Mouse (Mus musculus) mouse trophoblast stem cell (cell line): ENCODE measurements around the gene Tmbim4.

Experiments used
- in situ Hi-C, 2 experiments: fragments of 300-500 bp; cut with MseI, MboI; formaldehyde crosslinking; loops; 2 replicates in 1 of 2; 3 replicates in 1 of 2; pipeline ENCODE4 v1.15.1; 2025

Tmbim4 gene

GRCm38 (mm10) chr10:120201131-120201921 lies at the start of gene Tmbim4:
Tmbim4 (plus strand) TSS chr10:120201590.
- in situ Hi-C loops: no loop called here

- in situ Hi-C loops: no loop called here
Observed at GRCm38 (mm10) chr10:120151672-120152071, 49.7 kb upstream of the Tmbim4 start.

- in situ Hi-C loops: no loop called here
Observed at GRCm38 (mm10) chr10:120153911-120154310, 47.5 kb upstream of the Tmbim4 start.

- in situ Hi-C loops: no loop called here
Observed at GRCm38 (mm10) chr10:120160533-120160932, 40.9 kb upstream of the Tmbim4 start.

GRCm38 (mm10) chr10:120162840-120163239 lies 38.5 kb upstream of the Tmbim4 start:
- in situ Hi-C loops: no loop called here

- in situ Hi-C loops: no loop called here
Observed at GRCm38 (mm10) chr10:120163490-120163889, 37.9 kb upstream of the Tmbim4 start.

GRCm38 (mm10) chr10:120164931-120165792 lies 36.2 kb upstream of the Tmbim4 start:
- in situ Hi-C loops: no loop called here

- in situ Hi-C loops: no loop called here
Observed at GRCm38 (mm10) chr10:120165793-120166503, 35.4 kb upstream of the Tmbim4 start.

GRCm38 (mm10) chr10:120168070-120168469 lies 33.3 kb upstream of the Tmbim4 start:
- in situ Hi-C loops: no loop called here

- in situ Hi-C loops: no loop called here
Observed at GRCm38 (mm10) chr10:120169064-120169463, 32.3 kb upstream of the Tmbim4 start.

- in situ Hi-C loops: no loop called here
Observed at GRCm38 (mm10) chr10:120169841-120170240, 31.5 kb upstream of the Tmbim4 start.

- in situ Hi-C loops: no loop called here
Observed at GRCm38 (mm10) chr10:120170277-120170676, 31.1 kb upstream of the Tmbim4 start.

- in situ Hi-C loops: no loop called here
Observed at GRCm38 (mm10) chr10:120171340-120171739, 30.1 kb upstream of the Tmbim4 start.

GRCm38 (mm10) chr10:120174192-120174705 lies 27.1 kb upstream of the Tmbim4 start:
- in situ Hi-C loops: no loop called here

GRCm38 (mm10) chr10:120182887-120183286 lies 18.5 kb upstream of the Tmbim4 start:
- in situ Hi-C loops: no loop called here

GRCm38 (mm10) chr10:120183342-120183741 lies 18.0 kb upstream of the Tmbim4 start:
- in situ Hi-C loops: no loop called here

- in situ Hi-C loops: no loop called here
Observed at GRCm38 (mm10) chr10:120188513-120188912, 12.9 kb upstream of the Tmbim4 start.

GRCm38 (mm10) chr10:120189276-120189675 lies 12.1 kb upstream of the Tmbim4 start:
- in situ Hi-C loops: no loop called here

- in situ Hi-C loops: no loop called here
Observed at GRCm38 (mm10) chr10:120189782-120190181, 11.6 kb upstream of the Tmbim4 start.

- in situ Hi-C loops: no loop called here
Observed at GRCm38 (mm10) chr10:120191165-120191564, 10.2 kb upstream of the Tmbim4 start.

- in situ Hi-C loops: no loop called here
Observed at GRCm38 (mm10) chr10:120192278-120192677, 9.1 kb upstream of the Tmbim4 start.

GRCm38 (mm10) chr10:120193255-120193654 lies 8.1 kb upstream of the Tmbim4 start:
- in situ Hi-C loops: no loop called here
